Comparison of ENCODE assay signal across 14 mouse cellular contexts in the genomic region with DNA sequence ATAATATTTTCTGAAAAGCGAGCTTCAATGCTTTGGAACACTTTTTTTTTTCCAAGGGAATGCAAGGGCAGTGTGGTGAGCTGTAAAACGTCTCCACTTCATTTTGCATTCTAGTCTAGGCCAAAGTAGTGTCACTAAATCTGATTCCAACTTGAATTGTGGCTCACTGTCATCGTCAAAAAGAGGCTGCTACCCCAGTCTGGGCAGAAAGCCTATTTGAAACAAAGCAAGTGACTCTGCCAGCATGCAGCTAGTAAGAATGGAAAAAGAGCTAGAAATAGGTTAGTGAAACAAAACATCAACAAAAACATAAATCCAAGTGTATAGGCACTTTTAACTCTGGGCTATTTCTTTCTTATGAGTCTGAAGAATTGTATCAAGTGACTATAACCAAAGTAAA.
A peak's percentile ranks its signal among the peaks of the same experiment; 100 is the strongest.
DNase-seq lines count a peak whose midpoint lies in the region; ATAC-seq and TF ChIP-seq lines count a peak whose summit lies in the region.
"Had no signal": no experiment of that assay in that cellular context is flagged by ENCODE, and none has a peak within 500 bp of the region (broad histone marks: within the 10 kb centered on the region; RNA-seq: fewer than 3 reads in every experiment).

No protein-coding gene starts in this region.

- H3K27ac ChIP-seq in heart, embryonic 10.5 days = no peak overlapping the region

- peak; percentile 68 for DNase-seq in heart, adult 11 months
- no peak for DNase-seq in heart, embryonic 10.5 days (ENCODE audit: low spot score)
- DNase-seq in layer of hippocampus, adult 18-20 months (ENCODE audit: low spot score in 2 of 2) = peak; percentile 3 to 28
- no peak for DNase-seq in layer of hippocampus, postnatal 25 days (ENCODE audit: extremely low spot score in 1 of 2, low spot score in 1 of 2)
- peak; percentile 71 for DNase-seq in brain, embryonic 14.5 days (ENCODE audit: low read depth)
- peak; percentile 59 for DNase-seq in cerebellum, adult 9-10 months
- DNase-seq in frontal cortex, postnatal 14 days (ENCODE audit: low spot score in 2 of 2) = no peak
- DNase-seq: gastrocnemius, postnatal 10 days; kidney, postnatal 25 days; liver had no signal

- no peak for TF ChIP-seq POLR2A in brain, embryonic 14.5 days (IDR thresholded peaks at IDR 0.05; ENCODE audit: borderline replicate concordance, extremely low read depth, insufficient read depth, insufficient read length, poor library complexity, severe bottlenecking)

- no peak overlapping the region for H3K4me3 ChIP-seq in heart, embryonic 10.5 days

- no peak for ATAC-seq in monocyte, adult 5-6 weeks (replicated peaks; ENCODE audit: insufficient number of reproducible peaks, low FRiP score, low TSS enrichment, poor library complexity, severe bottlenecking)
- ATAC-seq: forebrain, embryonic 16.5 days; intestine, embryonic 16.5 days had no signal

- no peaks in the 10 kb centered on the region for H3K36me3 ChIP-seq in heart, embryonic 10.5 days
- H3K36me3 ChIP-seq: G1E had no signal

- H3K4me1 ChIP-seq in heart, embryonic 10.5 days = no peaks in the 10 kb centered on the region

- no peaks in the 10 kb centered on the region for H3K27me3 ChIP-seq in heart, embryonic 10.5 days (ENCODE audit: insufficient read depth, poor library complexity, severe bottlenecking)

- no peaks in the 10 kb centered on the region for H3K9me3 ChIP-seq in heart, embryonic 10.5 days
- H3K9me3 ChIP-seq: G1E had no signal

- TF ChIP-seq CTCF in brain, embryonic 14.5 days (IDR thresholded peaks at IDR 0.05; ENCODE audit: borderline replicate concordance, extremely low read depth, insufficient read depth, insufficient read length) = no peak

- WGBS in heart, embryonic 10.5 days = 48% methylated on average over 3 of the region's 3 CpGs

Comparison
In these comparisons a context has a peak if more than half of its experiments do, and no peak if none do; other contexts are left out.
1. DNase-seq: peak in heart, adult 11 months (single experiment), layer of hippocampus, adult 18-20 months (2 of 2), brain, embryonic 14.5 days (single experiment) and cerebellum, adult 9-10 months (single experiment); none in heart, embryonic 10.5 days (single experiment), layer of hippocampus, postnatal 25 days (0 of 2) and frontal cortex, postnatal 14 days (0 of 2).